Mouse (Mus musculus) spleen, postnatal 14 days (tissue): ENCODE data around the gene Thsd4.
"Not testable (repeated sequence)": the region's sequence is repeated elsewhere in the genome, so short reads cannot be mapped to it uniquely, and the experiment has no call there.

Experiments
- DNase-seq, 2 experiments: peaks; one replicate each; pipeline ENCODE4 v3.0.0; 2021 to 2022; ENCODE audit warnings: low spot score in 2 of 2

Thsd4 gene

GRCm38 (mm10) chr9:60307469-60307868, 214.4 kb downstream of the Thsd4 start:
- DNase-seq, result no peak

- no peak for DNase-seq
Measured at GRCm38 (mm10) chr9:60306241-60306640, 215.6 kb downstream of the Thsd4 start.

- DNase-seq, result no peak
Measured at GRCm38 (mm10) chr9:60305204-60305840, 216.5 kb downstream of the Thsd4 start.

- DNase-seq, result no peak
Measured at GRCm38 (mm10) chr9:60296276-60296675, 225.6 kb downstream of the Thsd4 start.

- no peak for DNase-seq
Measured at GRCm38 (mm10) chr9:60295199-60295598, 226.6 kb downstream of the Thsd4 start.

GRCm38 (mm10) chr9:60293129-60293528, 228.7 kb downstream of the Thsd4 start:
- no peak for DNase-seq

GRCm38 (mm10) chr9:60290780-60291179, 231.1 kb downstream of the Thsd4 start:
- DNase-seq, result no peak

GRCm38 (mm10) chr9:60288789-60289188, 233.1 kb downstream of the Thsd4 start:
- DNase-seq, result no peak

GRCm38 (mm10) chr9:60286390-60286789, 235.5 kb downstream of the Thsd4 start:
- no peak for DNase-seq

GRCm38 (mm10) chr9:60285047-60285462, 236.8 kb downstream of the Thsd4 start:
- DNase-seq, result no peak

- no peak for DNase-seq
Measured at GRCm38 (mm10) chr9:60284318-60284717, 237.5 kb downstream of the Thsd4 start.

- no peak for DNase-seq
Measured at GRCm38 (mm10) chr9:60283546-60283945, 238.3 kb downstream of the Thsd4 start.

- no peak for DNase-seq
Measured at GRCm38 (mm10) chr9:60281281-60281680, 240.6 kb downstream of the Thsd4 start.

GRCm38 (mm10) chr9:60280786-60281185, 241.1 kb downstream of the Thsd4 start:
- no peak for DNase-seq

GRCm38 (mm10) chr9:60279556-60279955, 242.3 kb downstream of the Thsd4 start:
- DNase-seq, result no peak

- no peak for DNase-seq
Measured at GRCm38 (mm10) chr9:60276351-60276750, 245.5 kb downstream of the Thsd4 start.

GRCm38 (mm10) chr9:60275410-60276159, 246.3 kb downstream of the Thsd4 start:
- DNase-seq, result no peak

- no peak for DNase-seq
Measured at GRCm38 (mm10) chr9:60274503-60274902, 247.3 kb downstream of the Thsd4 start.

GRCm38 (mm10) chr9:60272345-60272744, 249.5 kb downstream of the Thsd4 start:
- not testable (repeated sequence) for DNase-seq

- no peak for DNase-seq
Measured at GRCm38 (mm10) chr9:60271940-60272339, 249.9 kb downstream of the Thsd4 start.

- no peak for DNase-seq
Measured at GRCm38 (mm10) chr9:60269807-60270206, 252.0 kb downstream of the Thsd4 start.

GRCm38 (mm10) chr9:60267273-60267626, 254.6 kb downstream of the Thsd4 start:
- no peak for DNase-seq

- DNase-seq, result no peak
Measured at GRCm38 (mm10) chr9:60266583-60267272, 255.1 kb downstream of the Thsd4 start.
